Comparison of ENCODE assay signal across 10 mouse cellular contexts in the genomic region with DNA sequence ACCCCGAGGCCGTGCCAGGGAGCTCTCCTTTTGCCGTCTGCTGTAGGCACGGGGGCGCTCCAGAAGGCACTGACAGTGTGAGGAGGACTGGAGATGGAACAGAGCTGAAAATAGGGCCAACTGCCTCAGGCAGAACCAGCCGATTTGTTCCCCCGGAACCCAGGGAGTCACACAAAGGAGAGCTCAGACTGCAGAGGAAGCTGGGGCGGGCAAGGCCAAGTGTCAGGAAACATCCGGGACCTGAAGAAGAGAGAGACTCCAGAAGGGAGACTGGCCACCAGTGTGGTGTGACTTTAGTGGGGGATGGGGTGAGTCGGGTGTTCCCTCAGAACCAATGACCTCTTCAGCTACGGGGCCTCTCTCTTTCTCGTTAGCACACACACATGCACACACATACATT. TPM values are rescaled to one million over a fixed set of nuclear protein-coding genes. Genes with fewer than 3 reads are reported as not detected.
DNase-seq lines count a peak whose midpoint lies in the region; ATAC-seq and TF ChIP-seq lines count a peak whose summit lies in the region.
"Had no signal": no experiment of that assay in that cellular context is flagged by ENCODE, and none has a peak within 500 bp of the region (broad histone marks: within the 10 kb centered on the region; RNA-seq: fewer than 3 reads in every experiment).

No protein-coding gene starts in this region.

- H3K36me3 ChIP-seq in kidney, postnatal 0 days (ENCODE audit: insufficient read depth, low read length), result 0 out of 2 replicates have a peak, but pooled peaks cover 3% of the 10 kb centered on the region

- H3K27ac ChIP-seq in kidney, postnatal 0 days, result 0 out of 2 replicates have a peak overlapping the region, but pooled peaks have one; percentile 19
- H3K27ac ChIP-seq: embryonic facial prominence, embryonic 12.5 days had no signal

- no peak overlapping the region for H3K4me3 ChIP-seq in kidney, postnatal 0 days (replicated peaks; ENCODE audit: low read depth, low read length)
- H3K4me3 ChIP-seq: embryonic facial prominence, embryonic 12.5 days had no signal

- peaks cover 15% of the 10 kb centered on the region for H3K4me1 ChIP-seq in kidney, postnatal 0 days (replicated peaks; ENCODE audit: insufficient read depth, low read length)

- TF ChIP-seq CTCF in kidney, postnatal 0 days (IDR thresholded peaks at IDR 0.05; ENCODE audit: low read depth), result no peak

- no peak for ATAC-seq in kidney, postnatal 0 days (replicated peaks; ENCODE audit: low FRiP score, low read depth)

- DNase-seq in cerebellum, adult 9-11 months, result peak; percentile 47
- no peak for DNase-seq in cerebellum, postnatal 4 days (ENCODE audit: low spot score in 2 of 2)
- peak; percentile 52 for DNase-seq in 416B (ENCODE audit: low read depth)
- DNase-seq in embryo, embryonic 9.5 days (ENCODE audit: extremely low spot score), result peak; percentile 10
- peak; percentile 33 for DNase-seq in kidney, postnatal 0 days (ENCODE audit: low spot score)
- DNase-seq in retina, embryonic 14.5 days (ENCODE audit: low spot score), result no peak
- DNase-seq in thymus, postnatal 10 days (ENCODE audit: low spot score in 2 of 2), result no peak
- DNase-seq in urinary bladder, postnatal 10 days (ENCODE audit: low spot score), result no peak
- DNase-seq: gastrocnemius, postnatal 14 days had no signal

- WGBS in kidney, postnatal 0 days, result 69% methylated on average over 12 of the region's 12 CpGs

- H3K4me2 ChIP-seq in kidney, postnatal 0 days (ENCODE audit: low read length), result no peak overlapping the region
- H3K4me2 ChIP-seq: embryonic facial prominence, embryonic 12.5 days had no signal

- H3K27me3 ChIP-seq in kidney, postnatal 0 days (ENCODE audit: insufficient read depth, low read length), result no peaks in the 10 kb centered on the region
- H3K27me3 ChIP-seq: embryonic facial prominence, embryonic 12.5 days had no signal

- no peak overlapping the region for H3K9ac ChIP-seq in kidney, postnatal 0 days (ENCODE audit: low read depth, low read length)
- H3K9ac ChIP-seq: embryonic facial prominence, embryonic 12.5 days had no signal

- H3K9me3 ChIP-seq in kidney, postnatal 0 days (replicated peaks; ENCODE audit: low read length), result no peaks in the 10 kb centered on the region
- H3K9me3 ChIP-seq: embryonic facial prominence, embryonic 12.5 days had no signal

RNA-seq across cellular contexts. Expression of a gene that starts 4.1 kb away (rescaled TPM):
- 15.3 and 17.4 TPM in 2 replicates for polyA plus RNA-seq in kidney, postnatal 0 days (2015; fragmentation: Nextera tagmentation; extraction: Ambion mirVana)

RNA-seq across cellular contexts. Expression of a gene that starts 24.9 kb away (rescaled TPM):
- polyA plus RNA-seq in kidney, postnatal 0 days (2015; fragmentation: Nextera tagmentation; extraction: Ambion mirVana), result 205 and 224 TPM in 2 replicates

RNA-seq across cellular contexts. Expression of a gene that starts 29.2 kb away (rescaled TPM):
- polyA plus RNA-seq in kidney, postnatal 0 days (2015; fragmentation: Nextera tagmentation; extraction: Ambion mirVana), result 0.54 and 0.60 TPM in 2 replicates

Comparison
In these comparisons a context has a peak if more than half of its experiments do, and no peak if none do; other contexts are left out.
1. DNase-seq: peak in cerebellum, adult 9-11 months (single experiment), 416B (single experiment), embryo, embryonic 9.5 days (single experiment) and kidney, postnatal 0 days (single experiment); none in cerebellum, postnatal 4 days (0 of 2), retina, embryonic 14.5 days (single experiment), thymus, postnatal 10 days (0 of 2) and urinary bladder, postnatal 10 days (single experiment).